Mouse (Mus musculus) heart, embryonic 16.5 days (tissue): ENCODE measurements around the gene Gm49450. TPM values are rescaled to one million over a fixed set of nuclear protein-coding genes. Genes with fewer than 3 reads are reported as not detected.

ENCODE experiments used
- ATAC-seq: fragments of 200-750 bp; cut with Nextera tagmentation; replicated peaks from 2 replicates; pipeline ENCODE4 v1.8.0; 2017; ENCODE audit warnings: moderate number of reproducible peaks; ENCODE audit not compliant: insufficient read depth, low FRiP score; ENCODE audit errors: extremely low read depth
- H3K27ac ChIP-seq: fragments of 300-500 bp; sonication (generic); 2 replicates; pipeline ENCODE4 v1.5.1; 2014; ENCODE audit warnings: mild to moderate bottlenecking, low read length, control low read depth, moderate library complexity
- H3K27me3 ChIP-seq: fragments of 300-500 bp; sonication (generic); 2 replicates; pipeline ENCODE4 v1.6.1; 2014; ENCODE audit warnings: low read length, mixed read lengths; ENCODE audit not compliant: control insufficient read depth, insufficient read depth
- H3K36me3 ChIP-seq: fragments of 300-500 bp; sonication (generic); 2 replicates; pipeline ENCODE4 v1.6.1; 2014; ENCODE audit not compliant: control insufficient read depth, insufficient read depth
- H3K4me1 ChIP-seq: fragments of 300-500 bp; sonication (generic); 2 replicates; pipeline ENCODE4 v1.6.1; 2014; ENCODE audit warnings: low read length, mixed read lengths; ENCODE audit not compliant: control insufficient read depth, insufficient read depth
- H3K4me2 ChIP-seq: fragments of 300-500 bp; sonication (generic); 2 replicates; pipeline ENCODE4 v1.6.1; 2014; ENCODE audit warnings: low read depth, mild to moderate bottlenecking, control low read depth, low read length
- H3K4me3 ChIP-seq: fragments of 300-500 bp; sonication (generic); 2 replicates; pipeline ENCODE4 v1.5.1; 2014; ENCODE audit warnings: mild to moderate bottlenecking, control low read depth, low read length
- H3K9ac ChIP-seq: fragments of 300-500 bp; sonication (generic); 2 replicates; pipeline ENCODE4 v1.6.1; 2014; ENCODE audit warnings: low read length, control low read depth
- H3K9me3 ChIP-seq: fragments of 300-500 bp; sonication (generic); replicated peaks from 2 replicates; pipeline ENCODE4 v1.6.1; 2016; ENCODE audit warnings: low read length; ENCODE audit not compliant: control insufficient read depth
- WGBS: fragments of 180-500 bp; shearing (Covaris S2); extraction: QIAGEN DNeasy Blood & Tissue Kit; methylation state at CpG from one replicate; pipeline ENCODE4 v1.1.7; 2014; 5-methylcytosine and 5-hydroxymethylcytosine counted together
- polyA plus RNA-seq: library from polyadenylated mRNA; unstranded; fragments of >200 nt; fragmentation: Nextera tagmentation; extraction: Ambion mirVana; gene quantifications from 2 replicates; pipeline ENCODE4 v1.2.1, GENCODE M21; 2015

The Gm49450 gene
- polyA plus RNA-seq, 1 experiment from 2014 or later = not detected

DNA sequence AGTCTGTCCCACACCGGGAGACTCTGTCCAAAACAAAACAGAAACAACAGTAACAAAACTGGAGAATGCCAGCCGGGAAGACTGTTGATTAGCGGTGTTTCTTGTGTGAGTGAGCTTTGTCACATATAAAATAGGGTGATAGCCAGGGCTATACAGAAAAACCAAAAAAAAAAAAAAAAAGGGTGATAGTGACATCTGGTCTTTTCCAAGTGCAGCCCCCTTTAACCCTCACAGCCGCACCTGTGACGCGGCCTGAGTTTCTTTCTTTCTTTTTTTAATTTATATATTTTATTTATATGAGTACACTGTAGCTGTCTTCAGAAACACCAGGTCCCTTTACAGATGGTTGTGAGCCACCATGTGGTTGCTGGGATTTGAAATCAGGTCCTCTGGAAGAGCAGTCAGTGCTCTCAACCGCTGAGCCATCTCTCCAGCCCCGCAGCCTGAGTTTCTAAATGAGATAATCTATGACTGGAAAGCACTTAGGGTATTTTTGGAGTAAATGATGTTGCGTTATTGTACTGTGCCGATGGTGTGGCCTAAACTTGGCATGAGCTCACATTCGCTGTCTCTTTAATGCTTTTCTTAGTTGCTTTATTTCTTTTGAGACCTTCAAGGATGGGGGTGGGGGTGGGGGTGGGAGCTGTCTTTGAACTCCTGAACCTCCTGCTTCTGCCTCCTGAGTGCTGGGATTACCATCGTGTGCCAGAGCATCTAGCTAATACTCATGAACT is 32.8 kb upstream of the Gm49450 start:
- H3K27ac ChIP-seq = peak overlapping the region; percentile 96
- H3K9ac ChIP-seq = peak overlapping the region; percentile 81
- 23% methylated on average over 12 of the region's 12 CpGs for WGBS
- H3K36me3 ChIP-seq = no peaks in the 10 kb centered on the region
- no peaks in the 10 kb centered on the region for H3K9me3 ChIP-seq
- H3K27me3 ChIP-seq = no peaks in the 10 kb centered on the region
- H3K4me3 ChIP-seq = peak overlapping the region; percentile 63
- H3K4me2 ChIP-seq = peak overlapping the region; percentile 77
- no peak for ATAC-seq
- H3K4me1 ChIP-seq = peaks cover 42% of the 10 kb centered on the region

DNA sequence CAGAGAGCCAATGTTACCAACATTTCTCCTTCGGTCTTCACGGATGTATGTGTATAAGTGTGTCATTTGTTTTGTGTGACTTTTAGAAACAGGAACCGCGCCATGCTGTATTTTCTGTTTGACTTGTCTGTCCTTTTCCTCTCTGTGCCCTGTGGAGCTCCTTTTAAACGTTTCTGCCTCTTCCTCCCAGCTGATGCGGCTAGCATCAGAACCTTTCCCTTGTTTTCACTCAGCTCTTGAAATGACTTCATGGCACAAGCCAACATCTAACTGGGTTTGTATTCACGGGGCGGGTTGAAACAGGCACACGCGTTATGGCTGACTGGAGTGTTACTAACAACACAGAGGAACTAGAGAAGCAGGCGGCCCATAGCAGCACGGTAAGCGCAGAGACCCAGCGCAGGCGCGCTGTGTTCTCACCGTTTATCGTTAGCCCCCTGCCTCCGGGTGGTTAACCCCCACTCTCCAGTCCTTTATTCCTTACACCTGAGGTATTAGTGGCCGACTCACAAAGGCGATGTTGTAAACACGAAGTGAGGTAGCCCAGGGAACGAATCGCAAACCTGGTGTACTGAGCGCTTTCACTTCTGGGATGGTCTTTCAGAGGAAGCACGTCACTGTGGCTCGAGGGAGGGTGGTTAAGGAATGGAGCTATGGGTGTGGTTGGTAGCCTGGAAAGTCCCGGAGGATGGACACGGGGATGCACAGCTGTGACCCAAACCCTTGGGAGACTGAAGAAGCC is 32.1 kb upstream of the Gm49450 start:
- Histone ChIP-seq H3K9me3 (no peaks in the 10 kb centered on the region), H3K27ac (peak overlapping the region; percentile 96), H3K9ac (peak overlapping the region; percentile 81), H3K4me1 (peaks cover 35% of the 10 kb centered on the region), H3K4me3 (peak overlapping the region; percentile 63), H3K36me3 (no peaks in the 10 kb centered on the region), H3K27me3 (no peaks in the 10 kb centered on the region), H3K4me2 (peak overlapping the region; percentile 77)
- 2% methylated on average over 29 of the region's 29 CpGs for WGBS
- ATAC-seq = peak; percentile 82

- Histone ChIP-seq H3K27ac (peak overlapping the region; percentile 96), H3K4me3 (peak overlapping the region; percentile 63; the same call in 1 of the 2 replicates)
Measured at GRCm38 (mm10) chr15:98984681-98985080, 31.3 kb upstream of the Gm49450 start.

DNA sequence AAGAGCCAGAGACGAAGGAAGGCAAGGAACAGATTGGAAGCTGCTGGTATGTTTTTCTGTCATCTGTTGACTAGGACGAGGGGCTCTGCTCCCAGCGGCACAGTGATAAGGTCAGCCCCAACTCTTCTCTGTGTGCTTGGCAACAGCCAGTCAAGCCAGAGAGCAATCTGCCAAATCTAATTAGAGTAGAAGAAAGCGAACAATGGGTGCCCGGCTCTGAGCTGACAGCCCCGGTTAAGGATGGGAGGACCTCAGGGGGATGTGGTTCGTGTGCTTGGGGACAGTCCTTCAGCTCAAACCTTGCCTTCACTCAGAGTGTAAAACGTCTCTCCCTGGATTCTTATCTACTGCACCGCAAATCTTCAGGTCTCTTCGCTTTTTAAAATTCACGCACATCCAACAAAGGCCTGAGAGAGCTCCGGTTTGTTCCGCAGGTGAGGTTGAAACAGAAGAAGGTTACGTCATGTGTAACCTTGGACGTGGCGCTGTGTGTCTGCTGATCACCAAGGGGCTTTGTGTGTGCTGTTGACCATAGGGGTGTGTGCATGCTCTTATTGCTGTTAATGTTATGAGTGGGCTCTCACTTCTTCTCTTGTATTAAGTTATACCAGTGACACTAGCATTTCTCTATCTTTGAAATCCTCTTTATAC is 30.2 kb upstream of the Gm49450 start:
- WGBS = 45% methylated on average over 16 of the region's 16 CpGs
- H3K27me3 ChIP-seq = no peaks in the 10 kb centered on the region
- peak overlapping the region; percentile 31 for H3K4me3 ChIP-seq
- ATAC-seq = no peak
- peak overlapping the region; percentile 41 for H3K27ac ChIP-seq
- H3K4me2 ChIP-seq = peak overlapping the region; percentile 34
- peaks cover 35% of the 10 kb centered on the region for H3K4me1 ChIP-seq
- no peaks in the 10 kb centered on the region for H3K9me3 ChIP-seq
- no peaks in the 10 kb centered on the region for H3K36me3 ChIP-seq
- H3K9ac ChIP-seq = peak overlapping the region; percentile 52

More at GRCm38 (mm10) chr15:98984681-98985080, 31.3 kb upstream of the Gm49450 start:
- peaks cover 35% of the 10 kb centered on the region for H3K4me1 ChIP-seq
- H3K9ac ChIP-seq = peak overlapping the region; percentile 81
- H3K27me3 ChIP-seq = no peaks in the 10 kb centered on the region
- H3K36me3 ChIP-seq = no peaks in the 10 kb centered on the region
- H3K4me2 ChIP-seq = peak overlapping the region; percentile 77
- H3K9me3 ChIP-seq = no peaks in the 10 kb centered on the region
- 40% methylated on average over 6 of the region's 6 CpGs for WGBS
- no peak for ATAC-seq

DNA sequence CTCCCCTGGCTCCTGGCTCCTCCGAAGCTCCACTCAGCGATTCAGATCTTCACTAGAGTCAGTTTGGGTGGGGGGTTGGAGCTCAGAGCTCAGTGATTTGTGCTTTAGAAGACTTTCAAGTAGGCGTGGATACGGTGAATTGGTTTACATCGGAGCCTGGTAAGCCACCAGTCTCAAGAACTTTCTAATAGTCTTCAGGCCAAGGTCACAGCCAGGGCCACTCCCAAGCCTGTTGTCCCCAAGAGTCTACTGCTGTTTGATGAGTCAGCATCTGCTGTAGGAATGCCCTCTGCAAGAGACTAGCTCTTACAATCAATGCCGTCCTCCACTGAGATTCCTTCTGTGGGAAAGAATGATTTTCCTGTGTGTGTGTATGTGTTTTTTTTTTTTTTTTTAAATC is 28.7 kb upstream of the Gm49450 start:
- H3K4me2 ChIP-seq = no peak overlapping the region
- WGBS = 79% methylated on average over 6 of the region's 6 CpGs
- no peak overlapping the region for H3K4me3 ChIP-seq
- no peaks in the 10 kb centered on the region for H3K27me3 ChIP-seq
- H3K27ac ChIP-seq = no peak overlapping the region
- H3K9ac ChIP-seq = no peak overlapping the region
- H3K4me1 ChIP-seq = peaks cover 34% of the 10 kb centered on the region
- H3K9me3 ChIP-seq = no peaks in the 10 kb centered on the region
- H3K36me3 ChIP-seq = no peaks in the 10 kb centered on the region
- no peak for ATAC-seq

DNA sequence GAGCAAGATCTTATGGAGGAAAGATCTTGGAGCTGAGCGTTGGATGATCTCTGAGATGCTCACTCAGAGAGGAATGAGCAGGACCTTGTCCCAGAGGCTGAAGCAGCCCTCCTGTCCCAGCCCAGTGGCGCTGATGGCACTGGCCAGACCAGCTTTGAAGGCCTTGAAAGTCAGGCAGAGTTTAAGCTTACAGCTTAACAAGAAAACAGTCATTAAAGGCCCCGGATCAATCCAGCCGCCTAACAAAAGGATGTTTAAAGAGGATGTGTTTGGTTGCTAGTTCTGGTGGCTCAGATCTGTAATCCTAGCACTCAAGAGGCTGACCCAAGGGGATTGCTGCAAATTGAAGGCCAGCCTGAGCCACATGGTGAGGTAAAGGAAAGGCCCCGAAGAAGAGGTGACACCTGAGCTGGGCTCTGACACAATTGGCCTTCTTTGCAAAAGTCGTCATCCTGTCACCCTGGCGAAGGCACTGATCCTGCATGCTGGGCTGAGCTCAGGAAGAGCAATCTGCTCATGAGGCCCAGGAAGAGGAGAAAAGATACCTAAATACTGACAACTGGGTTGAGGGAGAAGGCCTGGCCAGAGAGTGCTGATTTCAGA is 26.8 kb upstream of the Gm49450 start:
- Histone ChIP-seq H3K4me2 (no peak overlapping the region), H3K4me3 (no peak overlapping the region), H3K9ac (no peak overlapping the region), H3K27me3 (no peaks in the 10 kb centered on the region), H3K4me1 (peaks cover 29% of the 10 kb centered on the region), H3K36me3 (no peaks in the 10 kb centered on the region), H3K27ac (no peak overlapping the region), H3K9me3 (no peaks in the 10 kb centered on the region)
- 70% methylated on average over 7 of the region's 7 CpGs for WGBS
- no peak for ATAC-seq

DNA sequence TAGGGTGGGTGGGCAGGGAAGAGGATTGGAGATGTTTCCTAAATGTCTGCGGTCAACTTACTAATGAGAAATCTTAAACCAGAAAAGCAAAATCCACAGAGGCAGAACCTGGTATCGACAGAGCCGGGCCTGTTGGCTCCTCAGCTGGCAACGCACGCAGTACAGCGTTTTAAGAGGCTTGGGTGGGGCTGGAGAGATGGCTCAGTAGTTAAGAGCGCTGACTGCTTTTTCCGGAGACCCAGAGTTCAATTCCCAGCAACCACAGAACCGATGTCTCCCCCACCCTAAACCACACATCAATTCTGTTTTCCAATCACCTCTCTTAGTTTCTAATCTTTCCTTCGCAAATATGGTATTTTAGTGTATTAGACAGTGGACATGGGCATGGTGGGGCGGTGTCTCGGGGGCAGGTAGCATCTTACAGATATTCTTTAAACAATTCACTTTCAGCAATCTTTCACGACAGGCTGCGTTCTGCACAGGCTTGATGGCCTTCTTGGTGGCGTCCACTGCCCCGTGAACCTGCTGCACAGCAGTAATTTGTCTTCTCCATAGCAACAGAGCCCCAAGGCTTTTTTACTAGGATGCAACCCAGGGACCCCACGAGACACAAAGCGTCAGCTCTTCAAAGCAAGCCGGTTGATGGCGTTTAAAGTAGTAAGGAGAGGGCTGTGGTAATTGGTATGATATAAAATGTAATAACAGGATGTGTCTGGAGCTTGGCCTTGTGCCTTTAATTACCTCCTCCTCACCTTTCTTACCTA is 25.2 kb upstream of the Gm49450 start:
- H3K36me3 ChIP-seq = no peaks in the 10 kb centered on the region
- ATAC-seq = no peak
- peaks cover 22% of the 10 kb centered on the region for H3K4me1 ChIP-seq
- H3K27ac ChIP-seq = peak overlapping the region; percentile 81; the same call in 1 of the 2 replicates
- H3K4me3 ChIP-seq = no peak overlapping the region
- H3K9ac ChIP-seq = no peak overlapping the region
- H3K9me3 ChIP-seq = no peaks in the 10 kb centered on the region
- WGBS = 75% methylated on average over 20 of the region's 20 CpGs
- H3K27me3 ChIP-seq = no peaks in the 10 kb centered on the region
- H3K4me2 ChIP-seq = no peak overlapping the region

DNA sequence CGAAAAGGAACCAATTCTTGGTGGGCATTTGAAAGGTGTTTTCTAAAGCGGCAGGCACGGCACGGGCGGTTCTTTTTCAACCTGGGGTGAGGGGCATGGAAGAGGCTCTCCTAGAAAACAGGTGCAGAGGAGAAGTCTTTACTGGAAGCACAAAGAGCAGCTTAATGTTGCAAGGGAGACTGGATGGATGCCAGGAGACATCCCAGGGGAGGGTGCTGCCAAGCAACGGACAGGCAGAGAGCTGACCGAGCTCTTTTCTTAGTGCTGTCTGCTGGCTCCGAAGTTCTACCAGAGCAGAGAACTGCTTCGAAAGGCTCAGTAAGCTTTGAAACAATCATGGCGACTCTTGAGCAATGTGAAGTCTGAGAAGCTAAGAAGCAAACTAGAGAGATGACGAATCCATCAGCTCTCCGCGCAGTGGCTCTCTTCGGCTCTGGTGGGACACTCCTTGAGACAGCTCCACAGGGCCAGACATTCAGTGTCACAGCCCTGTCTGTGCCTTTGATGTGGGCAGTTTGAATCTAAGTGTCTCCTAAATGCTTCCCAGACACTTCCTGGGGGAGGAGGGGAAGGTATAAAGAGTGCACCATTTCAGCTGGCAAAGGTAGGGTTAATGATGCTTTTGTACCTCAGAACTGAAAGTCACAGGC is 24.5 kb upstream of the Gm49450 start:
- Histone ChIP-seq H3K36me3 (no peaks in the 10 kb centered on the region), H3K9me3 (no peaks in the 10 kb centered on the region), H3K9ac (peak overlapping the region; percentile 58), H3K4me3 (no peak overlapping the region), H3K27ac (peak overlapping the region; percentile 81), H3K4me2 (peak overlapping the region; percentile 37), H3K27me3 (no peaks in the 10 kb centered on the region), H3K4me1 (peaks cover 16% of the 10 kb centered on the region)
- 0 out of 2 replicates have a peak, but pooled peaks have one; percentile 38 for ATAC-seq
- WGBS = 57% methylated on average over 14 of the region's 14 CpGs
